Mouse (Mus musculus) liver (tissue): ENCODE measurements at regions not wholly inside any gene's neighbourhood (a gene's known extent, or its start where the extent isn't known, plus 50 kb on each side); places are given as distances from the start of the nearest gene placed in this dataset.

Experiments
- DNase-seq: peaks from one replicate; pipeline ENCODE4 v3.0.0-alpha.2; 2020; ENCODE audit warnings: mixed read lengths

GRCm38 (mm10) chr1:76530342-76530741 is 984.3 kb downstream of the Slc4a3 start:
- no peak for DNase-seq

GRCm38 (mm10) chr1:76535522-76535956 is 979.3 kb downstream of the Epha4 start:
- DNase-seq: no peak

GRCm38 (mm10) chr1:76540529-76540928 is 974.4 kb downstream of the Epha4 start:
- no peak for DNase-seq

- DNase-seq: peak; percentile 12
Observed at GRCm38 (mm10) chr1:76550876-76551275, 964.0 kb downstream of the Epha4 start.

- DNase-seq: no peak
Observed at GRCm38 (mm10) chr1:76559441-76559840, 955.4 kb downstream of the Epha4 start.

- no peak for DNase-seq
Observed at GRCm38 (mm10) chr1:76575487-76575886, 939.4 kb downstream of the Epha4 start.

GRCm38 (mm10) chr1:76585921-76586320 is 929.0 kb downstream of the Epha4 start:
- DNase-seq: no peak

- no peak for DNase-seq
Observed at GRCm38 (mm10) chr1:76625831-76626230, 889.1 kb downstream of the Epha4 start.

GRCm38 (mm10) chr1:76629861-76630260 is 885.0 kb downstream of the Epha4 start:
- DNase-seq: no peak

- DNase-seq: no peak
Observed at GRCm38 (mm10) chr1:76634071-76634470, 880.8 kb downstream of the Epha4 start.

- DNase-seq: no peak
Observed at GRCm38 (mm10) chr1:76637268-76638009, 877.4 kb downstream of the Epha4 start.

- no peak for DNase-seq
Observed at GRCm38 (mm10) chr1:76638010-76638400, 876.9 kb downstream of the Epha4 start.

- no peak for DNase-seq
Observed at GRCm38 (mm10) chr1:76641181-76641711, 873.6 kb downstream of the Epha4 start.

GRCm38 (mm10) chr1:76642703-76643102 is 872.2 kb downstream of the Epha4 start:
- no peak for DNase-seq

- no peak for DNase-seq
Observed at GRCm38 (mm10) chr1:76644895-76645294, 870.0 kb downstream of the Epha4 start.

GRCm38 (mm10) chr1:76654826-76655225 is 860.1 kb downstream of the Epha4 start:
- no peak for DNase-seq

- no peak for DNase-seq
Observed at GRCm38 (mm10) chr1:76658228-76658627, 856.7 kb downstream of the Epha4 start.

GRCm38 (mm10) chr1:76660146-76660545 is 854.7 kb downstream of the Epha4 start:
- no peak for DNase-seq

- DNase-seq: no peak
Observed at GRCm38 (mm10) chr1:76664381-76664780, 850.5 kb downstream of the Epha4 start.

- no peak for DNase-seq
Observed at GRCm38 (mm10) chr1:76676836-76677235, 838.1 kb downstream of the Epha4 start.

GRCm38 (mm10) chr1:76705556-76705955 is 809.3 kb downstream of the Epha4 start:
- DNase-seq: no peak

GRCm38 (mm10) chr1:76717639-76718292 is 797.1 kb downstream of the Epha4 start:
- no peak for DNase-seq

- no peak for DNase-seq
Observed at GRCm38 (mm10) chr1:76724453-76724852, 790.4 kb downstream of the Epha4 start.

- DNase-seq: no peak
Observed at GRCm38 (mm10) chr1:76737003-76737402, 777.9 kb downstream of the Epha4 start.
